Mouse (Mus musculus) frontal cortex, postnatal 14 days (tissue): Measurements from ENCODE around the gene Tlr4.

ENCODE experiments used
- DNase-seq, 2 experiments: peaks; one replicate each; pipeline ENCODE4 v3.0.0; 2022; ENCODE audit warnings: low spot score in 2 of 2

Tlr4 gene

DNA sequence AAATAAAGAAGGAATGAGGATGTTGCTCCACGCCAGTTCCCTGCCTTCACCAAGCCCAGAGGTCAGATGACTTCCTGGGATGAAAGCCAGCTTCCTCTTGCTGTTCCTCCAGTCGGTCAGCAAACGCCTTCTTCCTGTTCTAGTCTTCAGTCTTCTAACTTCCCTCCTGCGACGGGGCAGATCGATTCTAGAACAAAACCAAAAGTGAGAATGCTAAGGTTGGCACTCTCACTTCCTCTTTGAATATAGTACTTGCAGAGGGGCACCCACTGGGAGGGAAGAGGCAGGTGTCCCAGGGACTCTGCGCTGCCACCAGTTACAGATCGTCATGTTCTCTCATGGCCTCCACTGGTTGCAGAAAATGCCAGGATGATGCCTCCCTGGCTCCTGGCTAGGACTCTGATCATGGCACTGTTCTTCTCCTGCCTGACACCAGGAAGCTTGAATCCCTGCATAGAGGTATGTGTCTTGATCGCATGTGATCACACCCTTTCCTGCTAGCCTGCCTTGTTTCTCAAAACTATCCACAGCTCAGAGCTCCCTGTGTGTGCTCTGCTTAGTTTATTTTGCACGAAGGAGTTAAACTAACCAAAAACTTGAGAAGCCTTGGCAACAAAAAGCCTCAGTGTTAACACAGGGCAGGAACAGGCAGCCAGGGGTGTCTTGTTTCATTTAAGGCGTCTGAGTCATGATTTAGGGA lies at the start of gene Tlr4:
TSS of gene Tlr4 (plus strand) at position 122 of the 700 bp plus-strand sequence.
- peak; percentile 7 to 22 for DNase-seq

DNA sequence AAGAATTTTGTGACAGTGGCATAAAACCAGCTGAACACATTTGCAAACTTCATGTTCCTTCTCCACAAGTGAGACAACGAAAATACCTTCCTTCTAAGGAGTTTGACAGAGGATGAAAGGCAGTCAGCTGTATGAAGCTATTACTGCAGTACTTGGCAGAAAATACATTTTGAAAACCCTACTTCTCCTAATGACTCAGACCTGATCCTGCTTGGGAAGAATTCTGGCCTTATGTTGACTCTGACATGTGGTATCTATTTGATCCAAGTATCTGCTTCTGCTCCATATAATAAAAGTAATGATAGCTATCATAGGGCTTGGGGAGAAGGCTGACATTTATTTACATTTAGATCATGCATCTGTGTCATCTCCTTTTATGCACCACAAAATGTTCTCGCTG lies 33.1 kb upstream of the Tlr4 start:
- DNase-seq = no peak

DNA sequence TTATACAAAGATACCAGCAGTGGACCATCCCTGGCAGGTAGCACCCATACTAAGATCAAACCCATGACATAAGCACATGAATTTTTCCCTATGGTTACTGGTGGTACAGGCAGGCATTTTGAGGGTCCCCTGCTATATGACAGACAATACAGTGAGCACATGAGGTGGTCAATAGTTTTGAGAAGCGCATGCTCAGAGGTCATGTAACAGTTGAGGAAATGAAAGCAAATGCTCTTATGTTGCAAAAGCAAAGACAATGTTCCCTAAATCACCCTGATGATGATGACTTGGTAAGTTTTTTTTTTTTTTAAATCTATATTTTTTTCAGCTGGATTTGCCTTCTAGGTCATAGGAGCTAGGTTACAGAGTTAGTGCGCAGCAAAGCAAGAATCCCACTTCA lies 30.7 kb upstream of the Tlr4 start:
- no peak for DNase-seq

DNA sequence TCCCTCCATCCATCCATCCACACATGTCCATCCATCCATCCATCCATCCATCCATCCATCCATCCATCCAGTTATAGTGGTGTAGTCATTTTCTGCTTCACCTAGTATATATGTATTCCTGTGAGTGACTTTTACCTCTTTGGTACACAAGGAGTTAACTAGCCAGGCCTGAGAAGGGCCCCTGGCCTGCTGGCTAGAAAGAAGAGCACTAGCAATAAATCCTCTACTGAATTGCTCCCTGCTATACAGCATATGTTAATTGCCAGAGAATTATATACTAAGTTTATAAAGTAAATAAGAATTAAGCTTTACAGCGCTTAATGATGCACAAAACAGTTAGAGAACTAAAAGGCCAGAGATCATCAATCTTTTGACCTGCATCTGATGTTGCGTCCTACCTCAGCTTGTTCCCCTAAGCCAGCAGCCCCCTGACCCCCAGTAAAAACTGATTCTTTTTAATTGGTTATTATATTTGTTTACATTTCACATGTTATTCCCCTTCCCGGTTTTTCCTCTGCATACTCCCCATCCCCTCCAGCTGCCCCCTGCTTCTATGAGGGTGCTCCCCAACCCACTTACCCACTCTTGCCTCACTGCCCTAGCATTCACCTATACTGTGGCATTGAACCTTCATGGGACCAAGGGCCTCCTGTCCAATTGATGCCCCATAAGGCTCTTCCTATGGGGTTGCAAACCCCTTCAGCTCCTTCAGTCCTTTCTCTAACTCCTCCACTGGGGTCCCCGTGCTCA lies 22.7 kb upstream of the Tlr4 start:
- DNase-seq = no peak

DNA sequence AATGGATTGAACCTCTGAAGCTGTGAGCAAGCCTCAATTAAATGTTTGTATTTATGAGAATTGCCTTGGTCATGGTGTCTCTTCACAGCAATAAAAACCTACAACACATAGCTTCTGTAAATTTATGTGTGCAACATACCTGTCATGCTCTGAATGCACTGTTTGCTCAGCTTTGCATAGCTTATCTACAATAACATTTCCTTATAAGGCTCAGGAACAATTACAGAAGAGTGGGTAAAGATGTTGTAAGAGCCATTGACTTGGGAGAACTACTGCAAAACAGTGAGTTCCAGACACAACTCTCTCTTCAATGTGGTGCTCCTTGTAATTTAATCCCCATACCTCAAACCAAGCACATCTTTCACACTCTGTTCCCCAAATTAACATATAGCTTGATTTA lies 21.6 kb upstream of the Tlr4 start:
- no peak for DNase-seq

DNA sequence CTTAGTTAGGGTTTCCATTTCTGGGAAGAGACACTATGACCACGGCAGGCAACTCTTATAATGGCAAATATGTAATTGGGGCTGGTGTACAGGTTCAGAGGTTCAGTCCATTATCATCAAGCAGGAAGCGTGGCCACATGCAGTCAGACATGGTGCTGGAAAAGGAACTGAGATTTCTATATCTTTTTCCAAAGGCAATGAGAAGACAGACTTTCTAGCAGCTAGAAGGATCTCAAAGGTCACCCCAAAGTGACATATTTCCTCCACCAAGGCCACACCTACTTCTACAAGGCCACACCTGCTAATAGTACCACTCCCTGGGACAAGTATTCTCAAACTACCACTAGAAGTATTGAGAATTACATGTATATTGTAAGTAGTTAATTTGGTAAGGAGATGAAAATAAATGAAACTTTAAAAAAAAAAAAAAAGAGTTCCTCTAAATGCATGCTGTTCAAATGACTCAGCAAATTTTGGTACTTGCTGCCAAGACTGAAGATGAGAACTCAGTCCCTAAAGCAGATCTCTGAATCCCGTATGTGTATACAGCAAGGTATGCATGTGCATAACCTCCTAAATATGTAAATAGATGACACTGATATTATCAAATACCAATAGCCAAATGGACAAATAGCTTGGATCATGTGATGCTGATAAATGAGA lies 10.9 kb upstream of the Tlr4 start:
- no peak for DNase-seq

DNA sequence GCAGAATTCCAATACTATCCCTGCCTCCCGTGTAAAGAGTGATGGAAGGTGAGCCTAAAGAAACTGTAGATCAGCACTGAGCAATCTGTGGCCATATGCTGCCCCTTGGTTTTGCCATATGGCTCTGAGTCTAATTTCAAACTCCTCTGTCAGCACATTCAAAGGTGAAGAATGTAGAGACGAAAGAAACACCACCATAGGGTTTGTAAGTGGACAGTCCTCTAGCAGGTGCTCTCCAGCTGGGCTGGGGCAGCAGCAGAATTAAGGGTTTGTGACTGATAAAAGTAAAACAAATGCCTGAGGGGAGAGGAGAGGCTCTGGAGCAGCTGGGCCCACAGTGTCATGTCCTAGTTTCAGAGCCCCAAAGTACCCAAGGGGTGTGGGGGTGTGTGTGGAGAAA lies 6.2 kb upstream of the Tlr4 start:
- no peak for DNase-seq

DNA sequence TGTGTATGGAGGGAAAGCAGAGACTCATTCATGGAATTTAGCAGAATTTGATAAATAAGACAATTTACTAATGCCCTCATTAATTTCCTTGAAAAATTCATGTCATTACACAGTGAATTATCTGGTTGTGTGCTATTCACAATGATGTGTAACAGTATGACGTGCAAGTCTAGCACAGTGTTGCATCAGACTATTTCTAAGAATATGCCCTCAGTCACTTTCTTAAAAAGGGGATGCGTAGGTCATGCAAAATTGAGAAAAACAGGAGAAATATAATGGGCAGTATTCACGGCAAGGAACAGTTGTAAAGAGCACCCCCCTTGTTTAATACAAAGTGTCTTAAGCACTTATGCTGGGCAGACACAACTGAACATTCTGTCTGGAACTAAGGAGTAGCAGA lies 5.6 kb upstream of the Tlr4 start:
- DNase-seq = no peak

DNA sequence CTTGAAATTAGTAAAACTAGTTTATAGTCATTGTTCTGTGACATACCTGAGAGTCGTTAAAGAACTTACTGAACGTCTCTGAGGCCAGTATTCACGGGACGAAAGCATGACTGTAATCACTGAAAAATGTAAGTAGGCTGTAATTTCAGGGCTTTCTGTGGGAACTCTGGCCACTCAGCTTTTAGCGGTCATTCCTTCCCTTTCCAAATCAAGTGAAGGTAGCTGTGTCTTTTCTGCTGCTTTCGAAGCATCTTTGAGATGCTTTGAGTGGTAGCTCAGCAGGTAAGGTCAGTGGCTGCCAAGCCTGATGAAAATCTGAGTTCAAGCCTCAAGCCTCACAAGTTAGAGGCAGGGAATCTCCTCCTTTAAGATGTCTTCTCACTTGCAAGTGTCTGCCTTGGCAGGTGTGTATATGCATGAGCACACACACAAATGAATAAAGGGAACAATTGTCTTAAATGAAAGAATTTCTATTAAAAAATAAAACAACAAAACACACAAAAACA lies 832 bp downstream of the Tlr4 start:
- DNase-seq = no peak

DNA sequence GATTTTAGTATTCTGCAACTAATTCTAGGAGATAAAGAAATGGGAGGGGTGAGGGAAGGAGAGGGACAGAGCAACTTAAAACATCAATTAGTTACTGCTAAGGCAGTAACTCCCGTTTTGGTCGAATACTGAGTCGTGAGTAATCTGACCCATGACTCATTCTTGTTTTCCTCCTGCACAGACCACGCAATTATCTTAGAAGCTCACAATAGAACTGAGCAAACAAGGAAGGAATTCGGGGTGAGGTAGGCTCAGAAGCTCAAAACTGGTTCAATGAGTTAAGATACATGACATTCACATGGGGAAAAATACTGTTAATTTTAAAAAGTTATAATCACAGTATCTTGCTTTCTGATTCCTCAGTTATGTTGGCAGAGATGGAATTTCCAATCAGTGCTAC lies 1.3 kb downstream of the Tlr4 start:
- no peak for DNase-seq

DNA sequence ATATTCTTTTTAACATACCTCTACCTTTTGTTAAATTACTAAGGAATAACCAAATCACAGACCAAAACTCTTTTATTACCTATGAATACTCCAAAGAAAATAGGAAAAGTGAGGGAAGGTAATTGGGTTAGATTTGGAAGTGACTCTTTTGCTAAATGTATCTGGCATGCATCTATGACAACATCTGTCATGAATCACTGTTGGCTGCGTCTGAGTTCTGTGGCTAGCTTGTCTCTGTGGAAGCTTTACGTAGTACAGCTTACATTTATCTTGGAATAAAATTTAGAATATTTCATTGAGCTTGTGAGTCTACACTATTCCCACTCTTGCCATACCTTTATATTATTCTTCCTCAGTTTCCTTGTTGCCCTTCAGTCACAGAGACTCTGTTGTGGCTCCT lies 10.7 kb downstream of the Tlr4 start:
- no peak for DNase-seq

DNA sequence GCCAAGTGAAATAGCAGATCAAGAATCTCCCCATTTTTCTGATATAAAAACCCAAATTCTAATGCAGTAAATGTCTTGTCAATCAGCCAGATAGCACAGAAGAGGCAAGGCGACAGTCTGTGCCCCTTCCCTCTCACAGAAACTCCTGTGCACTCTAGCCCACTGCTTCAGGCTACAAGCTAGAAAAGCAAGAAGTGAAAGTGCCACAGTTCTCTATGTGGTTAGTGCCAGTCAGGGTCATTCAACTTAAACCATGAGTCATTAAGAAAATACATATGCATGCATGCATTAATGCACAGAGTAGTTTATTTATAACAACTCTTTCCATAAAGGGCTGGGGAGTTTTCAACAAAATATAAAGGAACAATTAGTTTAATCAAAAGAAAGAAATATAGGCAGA lies 15.9 kb downstream of the Tlr4 start:
- no peak for DNase-seq

DNA sequence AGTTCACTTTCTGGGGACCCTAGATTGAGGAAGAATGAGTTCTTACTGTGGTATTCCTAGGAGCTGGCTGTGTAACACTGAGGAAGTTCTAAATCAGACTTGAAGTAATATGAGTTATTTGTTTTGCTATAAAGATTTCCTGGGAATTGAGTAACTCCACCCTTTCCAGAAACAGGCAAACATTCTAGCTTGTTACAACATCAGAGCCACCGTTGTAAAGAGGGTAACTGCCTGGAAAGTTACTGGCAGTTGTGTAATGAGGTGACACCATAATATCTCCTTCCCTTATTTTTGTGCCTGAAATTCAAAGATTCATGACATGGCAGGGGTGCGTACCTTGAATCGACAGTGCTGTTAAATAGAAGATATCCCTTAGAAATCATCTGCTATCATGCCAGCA lies 24.6 kb downstream of the Tlr4 start:
- no peak for DNase-seq

DNA sequence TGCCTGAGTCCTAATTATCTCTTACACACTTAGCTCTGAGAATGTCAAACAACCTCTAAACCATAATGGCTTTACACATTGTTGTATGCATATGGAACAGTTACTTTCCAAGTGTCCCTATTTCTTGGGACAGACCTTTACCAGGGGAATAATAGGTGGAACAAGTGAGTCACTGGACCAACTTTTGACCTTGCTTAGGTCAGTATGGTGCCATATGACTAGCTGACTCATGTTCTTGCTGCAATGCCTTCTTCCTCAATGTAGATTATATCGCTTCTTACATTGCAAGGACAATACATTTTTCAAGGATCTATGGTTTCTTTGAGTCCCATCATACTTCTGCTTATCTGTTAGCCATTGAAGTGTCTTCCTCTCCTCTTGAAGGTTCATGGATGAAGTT lies 29.6 kb downstream of the Tlr4 start:
- no peak for DNase-seq

DNA sequence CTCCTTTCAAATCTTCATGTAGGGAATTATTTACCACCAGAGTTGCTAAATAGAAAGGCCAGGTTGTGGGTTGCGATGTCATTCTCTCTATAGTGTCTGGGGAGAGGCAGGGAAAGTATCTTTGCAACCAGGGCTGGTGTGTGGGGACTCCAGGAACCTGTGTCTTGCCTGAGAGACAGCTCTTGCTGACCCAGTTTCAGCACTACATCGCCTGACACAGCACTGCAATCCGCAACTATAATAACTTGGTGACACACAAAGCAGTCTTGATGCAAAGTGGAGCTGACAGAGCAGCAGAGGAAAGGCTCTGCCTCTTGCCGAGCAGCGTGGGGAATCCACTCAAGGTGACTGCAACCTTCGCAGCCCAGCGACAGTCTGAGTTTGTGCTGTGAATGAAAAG lies 42.5 kb downstream of the Tlr4 start:
- no peak for DNase-seq

DNA sequence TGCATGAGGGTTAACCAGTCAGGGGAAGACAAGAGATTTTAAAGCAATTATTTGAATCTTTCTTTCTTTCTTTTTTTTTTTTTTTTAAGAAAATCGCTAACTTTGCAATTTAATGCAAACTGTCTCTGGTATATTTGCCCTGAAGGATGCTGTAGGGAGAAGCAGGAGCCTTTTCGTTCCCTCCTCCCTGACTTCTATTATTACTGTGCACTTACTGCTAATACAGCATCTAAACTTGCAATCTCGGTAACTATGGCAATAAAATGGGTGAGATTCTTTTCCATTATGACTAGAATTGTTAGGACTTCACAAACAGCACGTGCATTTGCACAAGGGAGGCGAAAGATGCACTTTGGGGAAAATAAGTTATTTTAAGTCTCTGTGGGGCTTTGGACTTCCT lies 44.6 kb downstream of the Tlr4 start:
- DNase-seq = no peak

DNA sequence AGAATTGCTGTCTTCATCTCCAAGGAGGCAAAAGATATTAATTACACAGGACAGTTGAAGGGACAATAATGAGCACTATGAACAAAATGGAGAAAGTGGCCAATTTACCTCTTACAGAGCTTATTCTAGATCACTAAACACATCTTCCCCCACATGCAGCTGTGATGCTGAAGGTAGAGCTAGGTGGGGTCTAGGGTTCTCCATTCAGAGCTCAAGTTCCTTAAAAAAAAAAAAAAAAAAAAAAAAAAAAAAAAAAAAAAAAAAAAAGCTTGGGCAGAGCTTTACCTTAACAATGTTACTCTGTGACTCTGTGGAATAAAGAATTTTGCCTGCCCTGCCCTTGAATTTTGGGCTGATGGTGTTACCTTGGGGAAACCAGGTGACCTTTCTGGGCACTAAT lies 46.0 kb downstream of the Tlr4 start:
- DNase-seq = no peak

DNA sequence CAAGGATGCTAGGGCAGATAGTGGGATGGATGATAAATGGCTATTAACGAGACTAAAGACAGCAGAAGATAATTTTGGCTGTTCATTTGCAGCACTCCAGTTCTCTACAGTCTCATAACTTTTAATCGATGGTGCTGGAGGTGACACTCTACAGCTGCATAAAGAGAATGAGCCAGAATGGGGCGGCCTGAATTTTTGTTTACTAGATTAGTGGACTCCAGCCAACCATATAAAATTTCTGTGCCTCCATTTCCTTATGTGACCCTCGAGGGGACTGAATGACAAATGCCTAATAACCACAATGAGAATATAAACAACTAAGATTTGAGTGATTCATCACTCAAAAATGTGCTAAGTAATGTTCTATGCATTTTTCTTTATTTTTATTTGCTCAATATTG lies 48.4 kb downstream of the Tlr4 start:
- DNase-seq = no peak

DNA sequence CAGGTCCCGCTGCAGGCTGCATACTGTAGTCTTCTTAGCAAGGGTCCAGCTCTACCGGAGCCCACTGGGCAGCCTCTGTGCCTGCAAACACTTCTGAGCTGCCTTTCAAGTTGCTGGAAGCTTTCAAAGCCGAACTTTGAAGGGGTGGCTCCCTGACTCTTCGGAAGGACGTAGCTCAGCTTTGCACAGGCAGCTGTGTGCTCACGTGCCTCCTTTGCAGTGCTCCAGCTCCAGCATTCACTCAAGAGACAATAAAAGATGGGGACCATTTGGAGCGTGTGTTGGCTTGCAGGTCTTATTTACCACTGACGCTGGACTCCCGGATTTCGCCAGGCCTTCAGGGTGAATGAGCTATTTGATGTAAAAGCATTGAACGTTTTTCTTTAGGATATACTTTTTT lies 50.2 kb downstream of the Tlr4 start:
- no peak for DNase-seq

DNA sequence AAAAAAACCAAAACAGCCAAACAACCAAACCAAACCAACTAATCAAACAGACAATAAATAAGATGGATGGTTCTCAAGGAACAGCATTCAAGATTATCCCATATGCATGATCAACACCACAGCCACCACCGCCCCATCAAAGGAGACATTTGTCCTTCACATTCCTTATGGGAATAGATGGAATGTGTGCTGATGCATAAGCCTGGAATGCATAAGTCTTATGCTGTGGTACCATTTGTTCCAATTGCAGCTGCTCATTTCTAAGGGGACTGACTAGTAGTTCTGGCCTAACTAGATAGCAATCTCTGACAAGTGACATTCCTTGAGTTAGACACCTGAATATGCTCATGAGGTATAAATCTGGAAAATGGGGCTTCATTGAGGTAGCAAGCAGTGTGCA lies 54.1 kb downstream of the Tlr4 start:
- no peak for DNase-seq

DNA sequence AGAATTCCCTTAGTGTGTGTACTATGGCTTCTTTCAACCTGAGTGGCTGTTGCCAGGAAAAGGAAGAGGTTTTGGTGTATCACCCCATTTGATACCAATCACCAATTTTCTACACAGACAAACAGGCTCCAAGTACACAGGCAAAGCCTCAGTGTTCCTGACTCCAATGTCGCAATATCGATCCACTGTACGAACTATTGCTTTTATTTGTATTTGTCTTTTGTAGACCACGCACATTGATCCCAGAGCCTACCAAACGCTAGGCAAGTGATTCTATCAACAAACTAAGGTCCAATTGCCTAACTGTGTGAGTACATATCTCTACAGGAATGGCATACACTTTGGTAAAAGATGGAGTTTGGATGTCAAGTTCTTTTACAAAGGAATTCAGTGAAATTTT lies 55.9 kb downstream of the Tlr4 start:
- no peak for DNase-seq

DNA sequence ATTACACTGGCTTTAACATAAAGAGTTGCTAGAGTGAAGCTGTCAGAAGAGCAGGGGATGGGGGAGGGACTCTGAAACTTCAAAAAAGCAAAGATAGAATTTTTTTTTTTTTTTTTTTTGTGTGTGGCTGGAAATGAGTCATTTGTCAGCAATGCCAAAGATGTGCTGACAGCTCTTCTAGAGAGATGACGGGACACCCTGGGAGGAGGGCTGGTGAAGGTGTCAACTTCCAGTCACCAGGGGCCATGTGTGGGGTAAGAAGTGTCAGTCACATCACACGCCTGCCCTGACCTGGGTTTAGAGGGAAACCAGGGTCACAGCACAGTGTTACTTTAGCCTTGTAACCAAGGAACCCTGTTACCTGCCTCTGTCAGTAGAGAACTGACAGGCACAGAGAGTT lies 67.2 kb downstream of the Tlr4 start:
- DNase-seq = peak in 1 of 2 experiments; percentile 6

DNA sequence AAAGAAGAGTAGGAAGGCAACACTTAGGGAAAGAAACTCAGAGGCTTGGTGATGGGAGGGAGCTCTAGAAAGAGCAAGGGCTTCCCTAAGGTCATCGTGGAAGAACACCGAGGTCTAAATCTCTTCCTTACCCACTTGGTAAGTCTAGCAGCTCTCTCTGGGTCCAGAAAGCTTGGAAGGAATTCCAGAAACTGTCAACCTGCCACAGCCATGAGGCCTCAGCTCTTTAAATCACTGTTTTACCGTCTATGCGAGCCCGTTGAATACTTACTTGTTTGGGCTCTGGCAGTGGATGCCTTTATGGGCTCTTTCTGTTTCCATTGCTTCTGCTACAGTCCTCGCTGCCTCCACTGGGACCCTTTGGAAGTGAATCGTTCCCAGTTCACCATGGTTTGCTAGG lies 67.6 kb downstream of the Tlr4 start:
- DNase-seq = no peak
